13 mouse cellular contexts compared by ENCODE assay signal in the genomic region with DNA sequence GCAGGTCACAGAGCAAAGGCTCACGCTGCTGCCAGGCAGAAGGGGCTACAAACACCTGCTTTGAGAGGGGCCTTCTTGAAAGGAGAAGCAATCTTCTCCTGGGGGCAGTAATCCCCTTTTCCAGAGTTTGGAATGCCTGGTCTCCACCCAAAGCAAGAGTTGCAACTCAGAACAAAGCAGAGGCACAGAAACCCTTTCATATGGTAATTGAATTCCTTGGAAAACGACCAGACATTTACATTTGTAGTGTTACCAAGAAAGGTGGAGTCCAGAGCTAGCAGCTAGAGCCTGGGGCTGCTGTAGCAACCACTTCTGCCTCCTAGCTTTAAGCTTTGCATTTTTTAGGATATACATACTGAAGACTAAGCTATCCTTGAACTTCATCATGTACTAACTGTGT. TPM values are rescaled to one million over a fixed set of nuclear protein-coding genes. Genes with fewer than 3 reads are reported as not detected.
DNase-seq lines count a peak whose midpoint lies in the region; ATAC-seq and TF ChIP-seq lines count a peak whose summit lies in the region.
"Had no signal": no experiment of that assay in that cellular context is flagged by ENCODE, and none has a peak within 500 bp of the region (broad histone marks: within the 10 kb centered on the region; RNA-seq: fewer than 3 reads in every experiment).

No protein-coding gene starts in this region.

- DNase-seq in embryonic facial prominence, embryonic 14.5 days (ENCODE audit: low spot score), result peak; percentile 69
- no peak for DNase-seq in embryonic facial prominence, embryonic 10.5 days (ENCODE audit: low spot score)
- DNase-seq in NIH3T3 (ENCODE audit: low read depth), result peak; percentile 22
- peak; percentile 51 for DNase-seq in midbrain, embryonic 14.5 days
- no peak for DNase-seq in gastrocnemius, adult 2 months
- DNase-seq in layer of hippocampus, postnatal 36 days, result no peak
- no peak for DNase-seq in urinary bladder, postnatal 14 days (ENCODE audit: low spot score)
- DNase-seq: cerebellum, postnatal 36 days; kidney, postnatal 25 days; lung, adult 18-20 months; thymus, postnatal 25 days had no signal

- no peaks in the 10 kb centered on the region for H3K27me3 ChIP-seq in embryonic facial prominence, embryonic 14.5 days (replicated peaks; ENCODE audit: control insufficient read depth, insufficient read depth, low read length)
- no peaks in the 10 kb centered on the region for H3K27me3 ChIP-seq in embryonic facial prominence, embryonic 10.5 days (replicated peaks; ENCODE audit: low read depth, poor library complexity, severe bottlenecking)
- H3K27me3 ChIP-seq in forebrain, embryonic 16.5 days (replicated peaks; ENCODE audit: control insufficient read depth, insufficient read depth, low read length), result no peaks in the 10 kb centered on the region
- H3K27me3 ChIP-seq in midbrain, embryonic 14.5 days (ENCODE audit: control insufficient read depth, insufficient read depth, low read length), result no peaks in the 10 kb centered on the region

- H3K36me3 ChIP-seq in embryonic facial prominence, embryonic 14.5 days (ENCODE audit: control insufficient read depth, insufficient read depth, low read length), result no peaks in the 10 kb centered on the region
- no peaks in the 10 kb centered on the region for H3K36me3 ChIP-seq in embryonic facial prominence, embryonic 10.5 days (replicated peaks)
- H3K36me3 ChIP-seq in forebrain, embryonic 16.5 days (ENCODE audit: control insufficient read depth, insufficient read depth), result no peaks in the 10 kb centered on the region
- H3K36me3 ChIP-seq in midbrain, embryonic 14.5 days (ENCODE audit: control insufficient read depth, insufficient read depth, low read length), result no peaks in the 10 kb centered on the region

- peak; percentile 18; the same call in 1 of the 2 replicates for ATAC-seq in embryonic facial prominence, embryonic 14.5 days (ENCODE audit: low read depth)
- ATAC-seq in forebrain, embryonic 16.5 days, result peak; percentile 83
- ATAC-seq in midbrain, embryonic 14.5 days (ENCODE audit: low FRiP score, low TSS enrichment), result no peak; the same call in 1 of the 2 replicates
- ATAC-seq: intestine, embryonic 16.5 days had no signal

- no peak overlapping the region for H3K4me2 ChIP-seq in embryonic facial prominence, embryonic 14.5 days (ENCODE audit: low read depth, low read length)
- H3K4me2 ChIP-seq in forebrain, embryonic 16.5 days (ENCODE audit: low read length), result no peak overlapping the region
- no peak overlapping the region for H3K4me2 ChIP-seq in midbrain, embryonic 14.5 days (ENCODE audit: low read length)

- H3K9ac ChIP-seq in embryonic facial prominence, embryonic 14.5 days (ENCODE audit: low read depth, low read length), result no peak overlapping the region
- H3K9ac ChIP-seq in forebrain, embryonic 16.5 days (replicated peaks; ENCODE audit: low read depth, low read length), result no peak overlapping the region
- H3K9ac ChIP-seq in midbrain, embryonic 14.5 days (replicated peaks; ENCODE audit: low read length), result no peak overlapping the region

- WGBS in embryonic facial prominence, embryonic 14.5 days, result 13% methylated on average over 2 of the region's 2 CpGs
- WGBS in embryonic facial prominence, embryonic 10.5 days, result 6% methylated on average over 2 of the region's 2 CpGs
- 2% methylated on average over 2 of the region's 2 CpGs for WGBS in forebrain, embryonic 16.5 days
- 4% methylated on average over 2 of the region's 2 CpGs for WGBS in midbrain, embryonic 14.5 days

- H3K9me3 ChIP-seq in embryonic facial prominence, embryonic 14.5 days (ENCODE audit: control insufficient read depth, low read length), result no peaks in the 10 kb centered on the region
- H3K9me3 ChIP-seq in embryonic facial prominence, embryonic 10.5 days, result no peaks in the 10 kb centered on the region
- H3K9me3 ChIP-seq in forebrain, embryonic 16.5 days (ENCODE audit: control insufficient read depth, low read length), result no peaks in the 10 kb centered on the region
- no peaks in the 10 kb centered on the region for H3K9me3 ChIP-seq in midbrain, embryonic 14.5 days (ENCODE audit: control insufficient read depth, low read length)

- intact Hi-C loops in gastrocnemius, adult 2 months (cut with DNase I), result no loop called here

- H3K27ac ChIP-seq in embryonic facial prominence, embryonic 14.5 days (replicated peaks; ENCODE audit: low read depth, low read length), result no peak overlapping the region
- no peak overlapping the region for H3K27ac ChIP-seq in embryonic facial prominence, embryonic 10.5 days (replicated peaks)
- no peak overlapping the region for H3K27ac ChIP-seq in forebrain, embryonic 16.5 days (ENCODE audit: low read length)
- no peak overlapping the region for H3K27ac ChIP-seq in midbrain, embryonic 14.5 days (replicated peaks; ENCODE audit: low read depth, low read length)
- no peak overlapping the region for H3K27ac ChIP-seq in gastrocnemius, adult 2 months

- H3K4me3 ChIP-seq in embryonic facial prominence, embryonic 14.5 days (ENCODE audit: low read depth, low read length), result no peak overlapping the region
- H3K4me3 ChIP-seq in embryonic facial prominence, embryonic 10.5 days, result no peak overlapping the region
- no peak overlapping the region for H3K4me3 ChIP-seq in forebrain, embryonic 16.5 days (replicated peaks; ENCODE audit: low read length)
- H3K4me3 ChIP-seq in midbrain, embryonic 14.5 days (replicated peaks; ENCODE audit: low read depth, low read length), result no peak overlapping the region
- H3K4me3 ChIP-seq in gastrocnemius, adult 2 months, result no peak overlapping the region

- no peaks in the 10 kb centered on the region for H3K4me1 ChIP-seq in embryonic facial prominence, embryonic 14.5 days (ENCODE audit: control insufficient read depth, insufficient read depth, low read length)
- H3K4me1 ChIP-seq in embryonic facial prominence, embryonic 10.5 days, result no peaks in the 10 kb centered on the region; the same call in 1 of the 2 replicates
- no peaks in the 10 kb centered on the region for H3K4me1 ChIP-seq in forebrain, embryonic 16.5 days (replicated peaks; ENCODE audit: control insufficient read depth, insufficient read depth, low read length)
- H3K4me1 ChIP-seq in midbrain, embryonic 14.5 days (ENCODE audit: control insufficient read depth, insufficient read depth, low read length), result no peaks in the 10 kb centered on the region

- no peak for TF ChIP-seq CTCF in gastrocnemius, adult 2 months (IDR thresholded peaks at IDR 0.05)

RNA-seq across cellular contexts. Expression of a gene that starts 30.4 kb away (rescaled TPM):
- polyA plus RNA-seq in embryonic facial prominence, embryonic 14.5 days (2014; fragmentation: Nextera tagmentation; extraction: Ambion mirVana), result 28.8 and 38.5 TPM in 2 replicates
- 35.8 and 36.7 TPM in 2 replicates for polyA plus RNA-seq in embryonic facial prominence, embryonic 10.5 days (2016; fragmentation: Nextera tagmentation; extraction: Ambion mirVana)
- 20.1 and 23.9 TPM in 2 replicates for polyA plus RNA-seq in forebrain, embryonic 16.5 days (2015; fragmentation: Nextera tagmentation; extraction: Ambion mirVana)
- polyA plus RNA-seq in midbrain, embryonic 14.5 days (2014; fragmentation: Nextera tagmentation; extraction: Ambion mirVana), result 10.5 and 16.8 TPM in 2 replicates
- 1 to 10 TPM; 4.4 to 7.9 TPM for total RNA-seq in gastrocnemius, adult 2 months (2021)
- 1 to 10 TPM; 8.5 to 9.1 TPM for total RNA-seq in layer of hippocampus, postnatal 36 days (2021)

Comparison
In these comparisons a context has a peak if more than half of its experiments do, and no peak if none do; other contexts are left out.
1. DNase-seq: peak in embryonic facial prominence, embryonic 14.5 days (single experiment), NIH3T3 (single experiment) and midbrain, embryonic 14.5 days (single experiment); none in embryonic facial prominence, embryonic 10.5 days (single experiment), gastrocnemius, adult 2 months (single experiment), layer of hippocampus, postnatal 36 days (0 of 2) and urinary bladder, postnatal 14 days (single experiment).